Mouse (Mus musculus): ENCODE data around the gene Krtap13-1. TPM values are rescaled to one million over a fixed set of nuclear protein-coding genes. Genes with fewer than 3 reads are reported as not detected.
"Not testable (repeated sequence)": the region's sequence is repeated elsewhere in the genome, so short reads cannot be mapped to it uniquely, and the experiment has no call there.

Gene Krtap13-1
- total RNA-seq (2021): not detected in 2 replicates
- long read RNA-seq: 0 reads

DNA sequence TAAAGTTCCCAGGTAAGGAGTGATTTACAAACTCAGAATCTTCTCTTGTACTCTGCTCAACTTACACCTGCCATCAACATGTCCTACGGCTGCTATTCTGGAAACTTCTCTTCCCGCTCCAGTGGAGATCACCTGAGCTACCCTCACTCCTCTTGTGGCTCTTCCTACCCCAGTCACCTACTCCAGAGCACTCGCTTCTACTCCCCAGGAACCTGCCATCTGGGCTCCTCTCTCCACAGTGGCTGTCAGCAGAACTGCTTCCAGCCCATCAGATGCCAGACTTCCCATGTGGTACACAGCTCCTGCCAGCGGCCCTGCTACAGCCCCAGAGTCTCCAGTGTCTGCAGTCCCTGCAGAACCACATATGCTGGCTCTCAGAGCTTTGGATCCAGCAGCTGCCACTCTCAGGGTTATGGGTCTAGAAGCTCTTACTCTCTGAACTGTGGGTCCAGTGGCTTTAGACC is at the start of gene Krtap13-1:
TSS of gene Krtap13-1 (plus strand) at position 51 of the 464 bp plus-strand sequence.
- DNase-seq: no peak

DNA sequence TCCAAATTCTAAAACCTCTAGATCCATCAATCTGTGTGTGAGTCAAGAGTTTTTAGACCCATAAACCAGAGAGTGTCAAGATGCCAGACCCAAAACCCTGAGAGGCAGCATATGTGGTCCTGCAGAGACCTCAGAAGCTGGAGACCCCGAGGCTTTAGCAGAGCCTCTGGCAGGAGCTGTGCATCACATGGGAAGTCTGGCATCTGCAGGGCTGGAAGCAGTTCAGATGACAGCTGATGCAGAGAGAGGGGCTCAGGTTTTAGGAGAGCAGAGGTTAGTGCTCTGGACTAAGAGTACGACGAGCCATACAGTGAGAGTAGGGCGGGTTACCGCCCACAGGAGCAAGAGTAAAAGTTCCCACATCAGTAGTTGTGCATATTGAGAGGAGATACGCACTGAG is 49.6 kb upstream of the Krtap13-1 start:
- DNase-seq: no peak

DNA sequence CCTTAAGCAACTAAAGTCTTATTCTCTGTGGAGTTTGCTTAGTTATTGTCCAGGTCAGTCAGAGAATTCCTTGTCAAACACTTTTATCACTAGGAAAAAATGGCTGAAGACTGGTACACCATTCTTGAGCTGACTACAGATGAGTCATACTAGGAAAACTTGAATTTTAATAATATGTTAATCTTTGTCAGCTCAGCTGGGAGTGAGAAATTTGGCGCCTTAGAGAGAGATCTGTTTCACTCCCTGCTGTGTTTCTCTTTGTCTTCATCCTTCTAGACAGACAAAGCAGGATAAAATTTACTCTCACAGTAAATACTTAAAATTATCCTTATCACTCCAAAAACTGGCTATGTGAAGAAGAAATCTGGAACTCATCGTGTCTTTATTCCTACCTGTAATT is 47.4 kb upstream of the Krtap13-1 start:
- no peak for DNase-seq

DNA sequence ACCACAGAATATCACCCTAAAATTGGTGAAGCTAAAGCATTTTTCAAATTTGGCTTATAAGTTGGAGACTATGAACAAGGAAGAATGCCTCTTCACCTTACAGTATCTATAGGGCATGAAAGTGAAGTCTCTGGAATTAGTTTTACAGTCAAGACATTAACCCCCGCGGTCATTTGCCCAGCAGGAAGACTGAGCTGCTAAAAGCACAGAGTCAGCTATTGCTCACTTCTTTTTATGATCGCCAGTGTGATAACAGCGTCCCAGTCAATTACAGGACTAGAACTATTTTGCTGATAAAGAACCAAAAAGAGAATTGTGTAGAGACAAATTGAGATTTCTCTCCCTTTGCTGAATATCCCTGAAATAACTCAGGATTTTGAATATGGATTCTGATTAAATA is 32.4 kb upstream of the Krtap13-1 start:
- DNase-seq: no peak

DNA sequence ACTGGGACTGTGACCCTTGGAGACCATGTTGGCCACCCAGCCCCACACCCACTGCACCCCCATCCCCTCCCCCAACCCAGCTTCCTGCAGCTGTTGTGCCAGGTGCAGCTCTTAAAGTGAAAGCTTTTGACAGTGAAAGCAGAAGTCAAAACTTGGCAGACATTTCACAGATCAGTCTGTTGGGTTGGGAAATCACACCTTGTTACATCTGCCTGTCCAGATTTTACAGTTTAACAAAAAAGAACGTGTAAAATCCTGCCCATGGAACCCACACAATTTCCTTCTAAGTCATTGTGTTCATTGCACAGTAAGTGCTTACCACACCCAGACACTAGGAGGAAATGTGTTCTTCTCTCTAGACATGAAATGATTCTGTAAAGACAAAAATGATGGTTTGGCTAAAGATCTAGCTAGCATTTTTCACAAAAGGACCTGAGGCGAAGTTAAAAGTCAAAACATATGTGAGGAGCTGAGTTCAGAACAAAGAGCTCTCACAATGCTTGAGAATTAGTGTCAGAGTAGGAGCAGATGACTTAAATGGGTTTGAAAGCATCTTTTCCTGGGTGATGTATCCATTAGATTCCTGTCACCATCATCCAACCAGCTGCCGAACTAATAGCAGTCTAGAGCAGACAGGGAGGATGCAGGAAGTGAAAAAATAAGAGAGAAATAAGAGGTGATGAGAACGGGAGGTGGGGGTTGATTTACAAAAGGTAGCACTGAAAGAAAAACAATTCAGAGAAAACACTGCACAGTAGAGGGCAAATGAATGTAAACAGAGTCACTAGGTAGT is 27.4 kb upstream of the Krtap13-1 start:
- no peak for DNase-seq

DNA sequence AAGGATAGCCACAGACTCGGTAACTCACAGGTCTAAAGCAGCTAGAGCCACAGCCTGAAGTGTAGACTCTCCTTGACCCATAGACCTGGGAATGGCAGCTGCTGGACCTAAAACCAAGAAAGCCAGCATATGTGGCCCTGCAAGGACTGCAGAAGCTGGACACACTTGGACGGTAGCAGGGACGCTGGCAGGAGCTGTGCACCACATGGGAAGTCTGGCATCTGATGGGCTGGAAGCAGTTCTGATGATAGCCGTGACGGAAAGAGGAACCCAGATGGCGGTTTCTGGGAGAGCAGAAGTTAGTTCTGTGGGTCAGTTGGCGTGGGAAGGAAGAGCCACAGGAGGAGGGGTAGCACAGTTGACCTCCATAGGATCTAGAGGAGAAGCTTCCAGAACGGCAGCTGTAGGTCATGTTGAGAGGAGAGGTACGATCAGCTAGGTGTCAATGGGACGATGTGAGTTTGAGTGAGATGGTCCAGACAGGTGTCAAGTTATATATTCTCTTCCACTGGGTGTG is 21.1 kb upstream of the Krtap13-1 start, which contains the start of gene 2310061N02Rik:
TSS of gene 2310061N02Rik (minus strand) at position 467 of the 517 bp plus-strand sequence.
- no peak for DNase-seq

GRCm38 (mm10) chr16:88710757-88711156 is 17.9 kb upstream of the Krtap13-1 start:
- DNase-seq: no peak

DNA sequence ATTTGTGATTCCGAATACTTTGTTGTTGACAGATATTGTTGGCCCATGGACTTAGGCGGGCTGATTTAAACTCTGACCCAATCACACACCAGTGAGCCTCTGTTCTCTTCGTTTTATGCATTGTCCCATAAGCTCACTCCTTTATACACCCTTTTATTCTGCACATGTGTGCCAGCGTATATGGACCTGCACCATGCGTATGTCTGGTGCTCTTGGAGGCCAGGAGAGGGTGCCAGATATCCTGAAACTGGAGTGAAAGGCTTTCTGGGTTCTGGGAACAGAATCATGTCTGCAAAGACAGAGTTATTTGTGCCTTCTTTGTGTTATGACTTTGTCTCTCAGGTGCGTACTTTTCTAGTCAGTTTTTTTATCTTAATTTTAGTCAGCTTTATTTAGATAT is 17.4 kb upstream of the Krtap13-1 start:
- DNase-seq: no peak

GRCm38 (mm10) chr16:88716549-88716948 is 12.1 kb upstream of the Krtap13-1 start:
- no peak for DNase-seq

DNA sequence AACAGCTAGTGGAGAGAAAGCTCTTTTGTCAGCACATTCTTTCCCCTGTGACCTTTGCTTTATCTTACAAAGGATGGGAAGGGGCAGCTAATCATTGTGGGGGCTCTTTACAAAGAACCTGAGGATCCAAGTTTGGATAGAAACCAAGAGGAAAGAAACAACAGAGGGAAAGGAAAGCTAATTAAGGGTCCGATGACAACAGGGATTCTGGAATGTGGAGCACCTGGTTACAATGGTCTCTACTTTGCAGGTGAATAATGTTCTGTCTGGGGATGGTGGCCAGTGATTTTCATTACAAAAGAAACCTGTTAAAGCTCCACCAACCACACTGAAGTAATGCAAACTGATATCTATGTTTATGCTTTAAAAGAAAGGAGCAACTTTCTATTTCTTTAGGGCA is 8.6 kb upstream of the Krtap13-1 start:
- DNase-seq: no peak

DNA sequence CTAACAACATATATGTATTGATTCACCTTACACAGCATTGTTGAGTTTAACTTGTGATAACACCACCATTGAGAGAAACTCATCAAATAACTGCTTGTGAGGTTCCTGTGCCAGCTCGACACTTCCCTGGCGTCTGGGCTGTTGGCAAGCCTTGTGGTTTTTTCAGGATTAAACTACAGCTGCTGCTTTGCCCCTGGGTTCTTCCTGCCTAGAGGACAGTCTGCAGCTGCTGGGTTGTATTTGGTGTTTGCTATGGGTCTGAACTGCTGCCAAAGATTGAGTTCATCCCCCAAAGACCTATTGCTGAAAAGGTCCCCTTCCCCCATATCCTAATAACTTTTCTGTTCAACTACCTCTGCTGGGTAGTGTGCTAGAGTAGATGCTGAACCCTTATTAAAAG is 6.7 kb downstream of the Krtap13-1 start:
- DNase-seq: no peak

GRCm38 (mm10) chr16:88744750-88745340 is 16.2 kb downstream of the Krtap13-1 start:
- no peak for DNase-seq

DNA sequence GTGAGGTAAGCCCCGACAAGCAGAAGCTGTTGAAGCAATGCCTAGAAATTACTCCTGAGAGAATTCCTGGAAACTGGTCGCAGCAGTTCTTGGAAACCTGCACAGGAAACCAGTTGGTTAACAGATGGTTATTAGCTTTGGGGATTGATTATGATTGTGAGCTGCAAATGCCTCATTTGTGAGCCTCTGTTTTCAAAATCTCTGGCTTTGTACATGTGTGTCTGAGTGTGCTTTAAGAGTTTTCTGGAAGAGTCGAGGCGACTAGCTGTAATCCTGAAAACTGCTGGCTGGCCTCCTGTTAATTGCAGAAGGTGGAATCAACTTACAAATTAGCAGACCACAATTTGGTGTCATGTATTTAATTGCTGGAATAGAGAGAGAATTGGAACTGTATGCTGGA is 19.3 kb downstream of the Krtap13-1 start:
- no peak for DNase-seq

DNA sequence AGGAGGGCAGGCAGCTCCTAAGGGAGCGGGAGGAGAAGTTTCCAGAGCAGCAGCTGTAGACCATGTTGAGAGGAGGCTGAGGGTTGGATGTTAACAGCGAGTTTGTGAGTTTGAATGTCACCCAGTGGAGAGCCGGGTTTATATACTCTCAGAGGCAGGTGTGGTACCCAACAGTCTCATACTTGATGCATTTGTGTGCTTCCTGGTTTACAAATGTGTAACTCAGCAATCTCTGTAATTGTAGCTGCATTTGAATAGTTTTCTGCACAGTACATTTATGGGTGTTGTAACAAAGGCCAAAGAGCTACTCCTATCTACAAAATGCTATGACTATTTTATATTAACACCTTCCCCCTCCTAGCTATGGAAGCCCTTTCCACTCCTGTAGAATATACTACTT is 22.9 kb downstream of the Krtap13-1 start, which contains the start of gene Krtap13:
TSS of gene Krtap13 (minus strand) at position 101 of the 400 bp plus-strand sequence.
- DNase-seq: not testable (repeated sequence)

DNA sequence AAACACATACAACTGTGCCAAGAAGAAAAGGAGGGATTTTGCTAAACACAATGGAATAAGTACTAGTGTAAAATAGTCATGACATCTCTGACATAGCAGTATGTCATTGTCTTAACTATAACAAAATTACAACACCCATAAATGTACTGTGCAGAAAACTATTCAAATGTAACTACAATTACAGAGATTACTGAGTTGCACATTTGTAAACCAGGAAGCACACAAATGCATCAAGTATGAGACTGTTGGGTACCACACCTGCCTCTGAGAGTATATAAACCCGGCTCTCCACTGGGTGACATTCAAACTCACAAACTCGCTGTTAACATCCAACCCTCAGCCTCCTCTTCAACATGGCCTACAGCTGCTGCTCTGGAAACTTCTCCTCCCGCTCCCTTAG is 29.9 kb downstream of the Krtap13-1 start, which contains the start of gene 2310034C09Rik:
TSS of gene 2310034C09Rik (plus strand) at position 301 of the 400 bp plus-strand sequence.
- not testable (repeated sequence) for DNase-seq

DNA sequence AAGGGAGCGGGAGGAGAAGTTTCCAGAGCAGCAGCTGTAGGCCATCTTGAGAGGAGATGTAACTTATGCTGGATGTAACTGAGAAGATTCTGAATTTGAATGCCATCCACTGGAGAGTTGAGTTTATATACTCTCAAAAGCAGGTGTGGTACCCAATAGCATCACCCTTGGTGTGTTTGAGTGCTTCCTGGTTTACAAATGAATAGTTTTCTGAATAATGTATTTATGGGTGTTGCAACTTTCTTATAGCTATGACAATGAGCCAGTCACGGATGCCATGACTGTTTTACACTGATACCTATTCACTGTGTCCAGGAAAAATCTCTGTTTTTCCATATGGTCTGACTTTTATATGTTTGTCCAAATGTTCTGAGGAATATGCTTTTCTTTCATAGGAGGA is 45.4 kb downstream of the Krtap13-1 start, which contains the start of gene 2310057N15Rik:
TSS of gene 2310057N15Rik (minus strand) at position 101 of the 400 bp plus-strand sequence.
- no peak for DNase-seq

DNA sequence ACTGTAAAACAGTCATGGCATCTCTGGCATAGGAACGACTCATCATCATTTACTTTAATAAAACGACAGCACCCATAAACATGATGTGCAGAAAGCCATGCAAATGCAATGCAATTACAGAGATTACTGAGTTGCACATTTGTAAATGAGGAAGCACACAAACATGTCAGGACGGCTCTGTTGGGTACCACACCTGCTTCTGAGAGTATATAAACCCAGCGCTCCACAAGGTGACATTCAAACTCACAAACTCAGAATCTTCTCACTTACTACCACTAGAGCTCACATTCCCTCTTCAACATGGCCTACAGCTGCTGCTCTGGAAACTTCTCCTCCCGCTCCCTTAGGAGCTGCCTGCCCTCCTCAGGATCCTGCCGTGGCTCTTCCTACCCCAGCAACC is 48.9 kb downstream of the Krtap13-1 start, which contains the start of gene Gm5965:
TSS of gene Gm5965 (plus strand) at position 301 of the 400 bp plus-strand sequence.
- no peak for DNase-seq

Other genes starting within 250 kb of the Krtap13-1 start
- gene Cldn17, start 221.9 kb upstream of the Krtap13-1 start, total RNA-seq (2021): not detected in 2 replicates
- not detected in 2 replicates for gene Cldn8, start 165.7 kb upstream of the Krtap13-1 start, total RNA-seq (2021)
- gene Krtap24-1, start 116.6 kb upstream of the Krtap13-1 start, total RNA-seq (2021): not detected in 2 replicates
- not detected in 2 replicates for gene 2310079G19Rik, start 101.2 kb upstream of the Krtap13-1 start, total RNA-seq (2021)
- not detected in 2 replicates for gene Krtap26-1, start 81.1 kb upstream of the Krtap13-1 start, total RNA-seq (2021)
- not detected in 2 replicates for gene Krtap27-1, start 57.2 kb upstream of the Krtap13-1 start, total RNA-seq (2021)
- gene 2310061N02Rik, start 20.9 kb upstream of the Krtap13-1 start, total RNA-seq (2021): not detected in 2 replicates
- gene Krtap13, start 22.8 kb downstream of the Krtap13-1 start, total RNA-seq (2021): not detected in 2 replicates
- gene 2310034C09Rik, start 30.0 kb downstream of the Krtap13-1 start, total RNA-seq (2021): not detected in 2 replicates
- not detected in 2 replicates for gene 2310057N15Rik, start 45.3 kb downstream of the Krtap13-1 start, total RNA-seq (2021)
- gene Gm5965, start 49.0 kb downstream of the Krtap13-1 start, total RNA-seq (2021): not detected in 2 replicates
- gene Gm20741, start 83.4 kb downstream of the Krtap13-1 start, total RNA-seq (2021): not detected in 2 replicates
- not detected in 2 replicates for gene Krtap15, start 91.4 kb downstream of the Krtap13-1 start, total RNA-seq (2021)
- gene Krtap14, start 97.3 kb downstream of the Krtap13-1 start, total RNA-seq (2021): not detected in 2 replicates
- gene Krtap19-1, start 140.5 kb downstream of the Krtap13-1 start, total RNA-seq (2021): not detected in 2 replicates
- not detected in 2 replicates for gene Krtap19-2, start 145.4 kb downstream of the Krtap13-1 start, total RNA-seq (2021)
- not detected in 2 replicates for gene Krtap19-3, start 149.2 kb downstream of the Krtap13-1 start, total RNA-seq (2021)
- not detected in 2 replicates for gene Krtap19-4, start 156.2 kb downstream of the Krtap13-1 start, total RNA-seq (2021)
- gene Krtap19-5, start 167.6 kb downstream of the Krtap13-1 start, total RNA-seq (2021): not detected in 2 replicates
- gene Krtap19-9b, start 203.4 kb downstream of the Krtap13-1 start, total RNA-seq (2021): not detected in 2 replicates
- gene Krtap16-3, start 234.0 kb downstream of the Krtap13-1 start, total RNA-seq (2021): not detected in 2 replicates

All from adrenal gland, postnatal 25 days (tissue).